Mouse (Mus musculus) intestine, postnatal 0 days (tissue): ENCODE results near the gene Ifitm1. TPM values are rescaled to one million over a fixed set of nuclear protein-coding genes. Genes with fewer than 3 reads are reported as not detected.

Experiments
- ATAC-seq: fragments of 200-750 bp; cut with Nextera tagmentation; 2 replicates; pipeline ENCODE4 v1.8.0; 2017; ENCODE audit warnings: mild to moderate bottlenecking, moderate TSS enrichment, moderate library complexity
- H3K27ac ChIP-seq: fragments of 300-500 bp; sonication (generic); 2 replicates; pipeline ENCODE4 v1.5.1; 2014; ENCODE audit warnings: mild to moderate bottlenecking, low read depth, low read length, moderate library complexity
- H3K27me3 ChIP-seq: fragments of 300-500 bp; sonication (generic); replicated peaks from 2 replicates; pipeline ENCODE4 v1.6.1; 2014; ENCODE audit warnings: low read length, mixed read lengths; ENCODE audit not compliant: control insufficient read depth, insufficient read depth
- H3K36me3 ChIP-seq: fragments of 300-500 bp; sonication (generic); 2 replicates; pipeline ENCODE4 v1.6.1; 2014; ENCODE audit warnings: mild to moderate bottlenecking, moderate library complexity; ENCODE audit not compliant: control insufficient read depth, insufficient read depth
- H3K4me1 ChIP-seq: fragments of 300-500 bp; sonication (generic); replicated peaks from 2 replicates; pipeline ENCODE4 v1.6.1; 2014; ENCODE audit warnings: antibody characterized with exemption, low read length, mixed read lengths; ENCODE audit not compliant: control insufficient read depth, insufficient read depth
- H3K4me2 ChIP-seq: fragments of 300-500 bp; sonication (generic); replicated peaks from 2 replicates; pipeline ENCODE4 v1.6.1; 2014; ENCODE audit warnings: low read depth, mild to moderate bottlenecking, moderate library complexity
- H3K4me3 ChIP-seq: fragments of 300-500 bp; sonication (generic); 2 replicates; pipeline ENCODE4 v1.5.1; 2014; ENCODE audit warnings: low read depth, low read length
- H3K9ac ChIP-seq: fragments of 300-500 bp; sonication (generic); 2 replicates; pipeline ENCODE4 v1.6.1; 2014; ENCODE audit warnings: mild to moderate bottlenecking, low read depth, low read length
- H3K9me3 ChIP-seq: fragments of 300-500 bp; sonication (generic); 2 replicates; pipeline ENCODE4 v1.6.1; 2016; ENCODE audit warnings: mixed run types; ENCODE audit not compliant: control insufficient read depth
- CTCF ChIP-seq: sonication (generic); IDR thresholded peaks from 2 replicates; pipeline ENCODE4 v1.5.1; 2016; ENCODE audit warnings: low read depth, mild to moderate bottlenecking, control low read depth, antibody characterized with exemption, moderate library complexity
- WGBS: fragments of 180-500 bp; shearing (Covaris S2); extraction: QIAGEN DNeasy Blood & Tissue Kit; methylation state at CpG from one replicate; pipeline ENCODE4 v1.1.7; 2014; 5-methylcytosine and 5-hydroxymethylcytosine counted together
- polyA plus RNA-seq: library from polyadenylated mRNA; unstranded; fragments of >200 nt; fragmentation: Nextera tagmentation; extraction: Ambion mirVana; gene quantifications from 2 replicates; pipeline ENCODE4 v1.2.1, GENCODE M21; 2015

Gene Ifitm1
- polyA plus RNA-seq = 122 and 133 TPM in 2 replicates

GRCm38 (mm10) chr7:140966921-140967320, at the start of gene Ifitm1:
TSS of gene Ifitm1 (plus strand) at chr7:140967221.
- ATAC-seq = no peak
- no peak for TF ChIP-seq CTCF
- Histone ChIP-seq H3K27me3 (no peaks in the 10 kb centered on the region), H3K36me3 (no peaks in the 10 kb centered on the region), H3K4me3 (peak within 1 kb of the TSS; percentile 20; the same call in 1 of the 2 replicates), H3K9me3 (no peaks in the 10 kb centered on the region), H3K27ac (no peak within 1 kb of the TSS), H3K4me2 (peak within 1 kb of the TSS; percentile 42; the same call in 1 of the 2 replicates), H3K9ac (no peak within 1 kb of the TSS), H3K4me1 (0 out of 2 replicates have a peak, but pooled peaks cover 7% of the 10 kb centered on the region)
- WGBS = 93% methylated on average over 4 of the region's 4 CpGs

- Histone ChIP-seq H3K4me1 (peaks cover 11% of the 10 kb centered on the region; the same call in 1 of the 2 replicates), H3K4me3 (no peak overlapping the region), H3K27ac (peak overlapping the region; percentile 68), H3K9ac (no peak overlapping the region), H3K9me3 (no peaks in the 10 kb centered on the region), H3K27me3 (peaks cover 6% of the 10 kb centered on the region; the same call in 1 of the 2 replicates), H3K4me2 (0 out of 2 replicates have a peak overlapping the region, but pooled peaks have one; percentile 14), H3K36me3 (peaks cover 3% of the 10 kb centered on the region; the same call in 1 of the 2 replicates)
- no peak for ATAC-seq
- no peak for TF ChIP-seq CTCF
- WGBS = 29% methylated on average over 4 of the region's 4 CpGs
These were observed 47.1 kb upstream of the Ifitm1 start for GRCm38 (mm10) chr7:140919911-140920310.

- 35% methylated on average over 8 of the region's 8 CpGs for WGBS
- Histone ChIP-seq H3K27ac (peak within 1 kb of the TSS; percentile 86), H3K9me3 (no peaks in the 10 kb centered on the region), H3K36me3 (peaks cover 10% of the 10 kb centered on the region), H3K4me2 (peak within 1 kb of the TSS; percentile 76), H3K4me1 (peaks cover 6% of the 10 kb centered on the region; the same call in 1 of the 2 replicates), H3K27me3 (peaks cover 6% of the 10 kb centered on the region; the same call in 1 of the 2 replicates), H3K9ac (peak within 1 kb of the TSS; percentile 50), H3K4me3 (peak within 1 kb of the TSS; percentile 50)
- no peak for TF ChIP-seq CTCF
- ATAC-seq = peak; percentile 85
These were observed 46.5 kb upstream of the Ifitm1 start, which contains the start of gene Nlrp6 for GRCm38 (mm10) chr7:140920418-140921029. TSS of gene Nlrp6 (plus strand) at chr7:140920902.

- no peak for ATAC-seq
- H3K4me3 ChIP-seq = peak overlapping the region; percentile 50
- peaks cover 6% of the 10 kb centered on the region; the same call in 1 of the 2 replicates for H3K27me3 ChIP-seq
- TF ChIP-seq CTCF = no peak
- H3K4me1 ChIP-seq = peaks cover 6% of the 10 kb centered on the region; the same call in 1 of the 2 replicates
- H3K4me2 ChIP-seq = peak overlapping the region; percentile 76
- peak overlapping the region; percentile 86 for H3K27ac ChIP-seq
- H3K9me3 ChIP-seq = no peaks in the 10 kb centered on the region
- 20% methylated on average over 22 of the region's 22 CpGs for WGBS
- H3K36me3 ChIP-seq = peaks cover 17% of the 10 kb centered on the region
- H3K9ac ChIP-seq = peak overlapping the region; percentile 50
These were observed 45.6 kb upstream of the Ifitm1 start for GRCm38 (mm10) chr7:140921225-140921975.

GRCm38 (mm10) chr7:140922398-140923069, 44.5 kb upstream of the Ifitm1 start:
- peak overlapping the region; percentile 40 for H3K9ac ChIP-seq
- peak overlapping the region; percentile 76 for H3K4me2 ChIP-seq
- H3K4me3 ChIP-seq = peak overlapping the region; percentile 50
- WGBS = under 1% methylated on average over 49 of the region's 49 CpGs
- no peaks in the 10 kb centered on the region for H3K9me3 ChIP-seq
- peaks cover 6% of the 10 kb centered on the region; the same call in 1 of the 2 replicates for H3K27me3 ChIP-seq
- ATAC-seq = peak; percentile 23
- peaks cover 27% of the 10 kb centered on the region for H3K36me3 ChIP-seq
- TF ChIP-seq CTCF = 0 out of 2 replicates have a peak, but pooled peaks have one; percentile 0
- H3K27ac ChIP-seq = peak overlapping the region; percentile 86
- peaks cover 6% of the 10 kb centered on the region; the same call in 1 of the 2 replicates for H3K4me1 ChIP-seq
